22 mouse cellular contexts compared by ENCODE assay signal in the genomic region with DNA sequence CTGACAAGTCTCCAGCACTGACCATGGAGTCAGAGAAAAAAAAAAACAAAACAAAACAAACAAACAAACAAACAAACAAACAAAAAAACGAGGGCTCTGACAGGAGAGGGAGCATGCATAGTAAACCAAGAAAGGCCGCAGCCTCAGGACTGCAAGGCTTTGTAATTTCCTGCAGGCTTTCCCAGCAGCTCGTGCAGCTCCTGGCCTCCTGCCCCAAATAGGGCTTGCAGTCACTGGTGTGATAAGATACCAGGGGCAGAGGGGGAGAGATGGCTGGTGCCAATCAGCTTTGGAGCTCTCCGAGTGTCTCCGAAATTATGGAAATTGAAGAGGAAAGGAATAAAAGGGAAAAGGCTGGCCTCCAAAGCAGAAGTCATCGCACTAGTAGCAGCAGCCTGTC.
DNase-seq lines count a peak whose midpoint lies in the region; ATAC-seq lines count a peak whose summit lies in the region.
"Had no signal": no experiment of that assay in that cellular context is flagged by ENCODE, and none has a peak within 500 bp of the region (broad histone marks: within the 10 kb centered on the region; RNA-seq: fewer than 3 reads in every experiment).

No protein-coding gene starts in this region.

- ATAC-seq in kidney, embryonic 15.5 days (replicated peaks; ENCODE audit: low FRiP score), result no peak
- ATAC-seq in heart, embryonic 16.5 days (replicated peaks; ENCODE audit: extremely low read depth, insufficient read depth, low FRiP score), result peak; percentile 61
- ATAC-seq: activated CD4-positive, CD25-positive, alpha-beta regulatory T cell, adult 4 months; hindbrain, postnatal 0 days; Patski had no signal

- no peak overlapping the region for H3K27ac ChIP-seq in kidney, embryonic 15.5 days
- peak overlapping the region; percentile 77 for H3K27ac ChIP-seq in heart, embryonic 16.5 days (ENCODE audit: low read length)
- H3K27ac ChIP-seq: embryonic facial prominence, embryonic 15.5 days; forebrain, embryonic 10.5 days; hindbrain, postnatal 0 days; limb, embryonic 12.5 days; liver, embryonic 13.5 days; lung, embryonic 15.5 days; macrophage; neural tube, embryonic 13.5 days had no signal

- H3K4me3 ChIP-seq in kidney, embryonic 15.5 days (replicated peaks), result no peak overlapping the region
- H3K4me3 ChIP-seq in heart, embryonic 16.5 days (ENCODE audit: low read length), result no peak overlapping the region
- H3K4me3 ChIP-seq: embryonic facial prominence, embryonic 15.5 days; forebrain, embryonic 10.5 days; limb, embryonic 12.5 days; liver, embryonic 13.5 days; lung, embryonic 15.5 days; neural tube, embryonic 13.5 days had no signal

- intact Hi-C loops in heart, postnatal 25 days (cut with DNase I), result no loop called here

- no peak overlapping the region for H3K4me2 ChIP-seq in kidney, embryonic 15.5 days
- peak overlapping the region; percentile 53 for H3K4me2 ChIP-seq in heart, embryonic 16.5 days (ENCODE audit: low read depth, low read length)
- H3K4me2 ChIP-seq: embryonic facial prominence, embryonic 15.5 days; limb, embryonic 12.5 days; liver, embryonic 13.5 days; lung, embryonic 15.5 days; neural tube, embryonic 13.5 days had no signal

- H3K9me3 ChIP-seq in kidney, embryonic 15.5 days (replicated peaks), result no peaks in the 10 kb centered on the region
- H3K9me3 ChIP-seq in heart, embryonic 16.5 days (replicated peaks; ENCODE audit: control insufficient read depth, low read length), result no peaks in the 10 kb centered on the region
- H3K9me3 ChIP-seq: embryonic facial prominence, embryonic 15.5 days; forebrain, embryonic 10.5 days; limb, embryonic 12.5 days; liver, embryonic 13.5 days; lung, embryonic 15.5 days; neural tube, embryonic 13.5 days had no signal

- H3K27me3 ChIP-seq in kidney, embryonic 15.5 days, result no peaks in the 10 kb centered on the region
- no peaks in the 10 kb centered on the region for H3K27me3 ChIP-seq in heart, embryonic 16.5 days (ENCODE audit: control insufficient read depth, insufficient read depth, low read length)
- H3K27me3 ChIP-seq: embryonic facial prominence, embryonic 15.5 days; limb, embryonic 12.5 days; liver, embryonic 13.5 days; lung, embryonic 15.5 days; neural tube, embryonic 13.5 days; Patski had no signal

- H3K4me1 ChIP-seq in kidney, embryonic 15.5 days, result peaks cover 31% of the 10 kb centered on the region
- peaks cover 11% of the 10 kb centered on the region for H3K4me1 ChIP-seq in heart, embryonic 16.5 days (ENCODE audit: control insufficient read depth, insufficient read depth, low read length)
- H3K4me1 ChIP-seq: embryonic facial prominence, embryonic 15.5 days; forebrain, embryonic 10.5 days; limb, embryonic 12.5 days; liver, embryonic 13.5 days; lung, embryonic 15.5 days had no signal

- DNase-seq in heart, adult 18-20 months, result peak; percentile 14 to 29
- DNase-seq in heart, postnatal 25 days (ENCODE audit: low spot score), result no peak
- peak; percentile 33 to 52 for DNase-seq in kidney, postnatal 25 days
- peak; percentile 63 for DNase-seq in testis, postnatal 10 days (ENCODE audit: low spot score)
- DNase-seq in left cerebral cortex, adult 11 months (ENCODE audit: low spot score), result no peak
- DNase-seq: cerebellum, adult 9-10 months; embryo, embryonic 11 days; kidney, adult 11 months; kidney, postnatal 14 days; layer of hippocampus, adult 9-11 months; liver, embryonic 13.5 days had no signal

- 42% methylated on average over 6 of the region's 6 CpGs for WGBS in kidney, embryonic 15.5 days
- WGBS in heart, embryonic 16.5 days, result 20% methylated on average over 6 of the region's 6 CpGs

- no peak overlapping the region for H3K9ac ChIP-seq in kidney, embryonic 15.5 days
- H3K9ac ChIP-seq in heart, embryonic 16.5 days (ENCODE audit: low read length), result peak overlapping the region; percentile 46
- H3K9ac ChIP-seq: embryonic facial prominence, embryonic 15.5 days; limb, embryonic 12.5 days; liver, embryonic 13.5 days; lung, embryonic 15.5 days; neural tube, embryonic 13.5 days had no signal

- peaks cover 6% of the 10 kb centered on the region; the same call in 1 of the 2 replicates for H3K36me3 ChIP-seq in kidney, embryonic 15.5 days
- H3K36me3 ChIP-seq in heart, embryonic 16.5 days (ENCODE audit: control insufficient read depth, insufficient read depth), result no peaks in the 10 kb centered on the region
- H3K36me3 ChIP-seq: liver, embryonic 13.5 days had no signal

Comparison
In these comparisons a context has a peak if more than half of its experiments do, and no peak if none do; other contexts are left out.
1. DNase-seq: peak in heart, adult 18-20 months (2 of 2), kidney, postnatal 25 days (2 of 2) and testis, postnatal 10 days (single experiment); none in heart, postnatal 25 days (single experiment) and left cerebral cortex, adult 11 months (single experiment).